Mouse (Mus musculus) lung, adult 2 months (tissue): ENCODE measurements around the gene Hsd3b7.

Experiments used
- CTCF ChIP-seq: fragments of 200-500 bp; IDR thresholded peaks from 2 replicates; pipeline ENCODE4 v1.5.1; 2011; ENCODE audit warnings: mild to moderate bottlenecking, low read length, control low read depth; ENCODE audit not compliant: insufficient read depth
- POLR2A ChIP-seq: fragments of 200-500 bp; IDR thresholded peaks from 2 replicates; pipeline ENCODE4 v1.6.1; 2011; ENCODE audit warnings: low read depth, mild to moderate bottlenecking, control low read depth, low read length, borderline replicate concordance; ENCODE audit errors: extremely low read depth

DNA sequence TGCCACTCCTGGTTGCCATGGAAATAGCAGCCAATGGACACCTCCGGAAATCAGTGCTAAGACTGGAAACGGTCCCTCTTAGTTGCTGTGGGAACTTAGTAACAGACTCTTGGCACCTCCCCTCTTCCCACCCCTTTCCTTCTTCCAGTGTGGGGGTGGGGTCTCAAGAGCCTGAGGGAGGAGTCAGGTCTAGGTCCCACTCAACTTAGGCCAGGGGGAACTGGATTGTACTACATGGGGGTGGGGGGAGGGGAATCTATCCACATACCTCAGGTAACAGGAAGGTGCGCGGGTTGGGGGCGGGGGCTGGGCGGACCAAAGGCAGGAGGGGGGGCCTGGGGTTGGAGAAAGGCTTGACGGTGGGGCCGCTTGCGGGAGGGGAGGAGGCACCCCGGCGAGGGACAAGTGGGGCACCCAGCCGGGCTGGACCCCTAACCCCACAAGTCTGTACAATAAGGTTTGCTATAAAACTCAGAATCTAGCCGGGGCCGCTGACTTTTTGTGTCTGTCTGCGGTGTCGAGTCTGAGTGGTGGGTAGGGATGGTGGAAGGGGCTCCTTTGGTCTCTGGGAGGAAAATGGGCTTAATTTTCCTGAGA lies 31.3 kb upstream of the Hsd3b7 start:
- TF ChIP-seq POLR2A (no peak), CTCF (no peak)
